ENCODE assay signal across 24 mouse cellular contexts in genomic region chr3:130488839-130489238, GRCm38 (mm10).
DNase-seq lines count a peak whose midpoint lies in the region; ATAC-seq and TF ChIP-seq lines count a peak whose summit lies in the region.
"Had no signal": no experiment of that assay in that cellular context is flagged by ENCODE, and none has a peak within 500 bp of the region (broad histone marks: within the 10 kb centered on the region; RNA-seq: fewer than 3 reads in every experiment).

No protein-coding gene starts in this region.

- no peaks in the 10 kb centered on the region for H3K36me3 ChIP-seq in CH12.LX (replicated peaks in 1 of 2; ENCODE audit: control insufficient read depth in 1 of 2, insufficient read depth in 1 of 2, low read length in 1 of 2)
- H3K36me3 ChIP-seq: embryonic facial prominence, embryonic 13.5 days; embryonic facial prominence, embryonic 15.5 days; forebrain, embryonic 10.5 days; forebrain, embryonic 12.5 days; G1E had no signal

- no peak for TF ChIP-seq EP300 in CH12.LX (IDR thresholded peaks at IDR 0.05; ENCODE audit: low read length)

- H3K27ac ChIP-seq in CH12.LX (ENCODE audit: insufficient read depth, low read depth), result no peak overlapping the region
- H3K27ac ChIP-seq: embryonic facial prominence, embryonic 13.5 days; embryonic facial prominence, embryonic 15.5 days; forebrain, embryonic 10.5 days; forebrain, embryonic 12.5 days had no signal

- in situ Hi-C loops in CH12.LX (cut with MboI; ENCODE audit: low pct_ligation_motif_present, low pct_unique_long_range_greater_than_20kb, low sequenced_read_pairs), result no loop called here

- TF ChIP-seq CTCF in CH12.LX (conservative IDR thresholded peaks at IDR 0.05 in 1 of 2, IDR thresholded peaks at IDR 0.05 in 1 of 2; ENCODE audit: low read depth in 2 of 2, low read length in 2 of 2), result no peak

- no peak overlapping the region for H3K9ac ChIP-seq in CH12.LX (ENCODE audit: insufficient read depth, low read depth)
- H3K9ac ChIP-seq: embryonic facial prominence, embryonic 13.5 days; embryonic facial prominence, embryonic 15.5 days; forebrain, embryonic 12.5 days had no signal

- H3K27me3 ChIP-seq in CH12.LX (replicated peaks), result no peaks in the 10 kb centered on the region
- H3K27me3 ChIP-seq: embryonic facial prominence, embryonic 13.5 days; embryonic facial prominence, embryonic 15.5 days; forebrain, embryonic 12.5 days had no signal

- TF ChIP-seq RAD21 in CH12.LX (IDR thresholded peaks at IDR 0.05; ENCODE audit: low read depth, low read length), result no peak

- DNase-seq in CH12.LX (ENCODE audit: extremely low read depth), result peak; percentile 43
- DNase-seq in adrenal gland, postnatal 36 days, result no peak
- no peak for DNase-seq in adrenal gland, postnatal 14 days
- DNase-seq: adrenal gland, adult 8-10 months; adrenal gland, postnatal 25 days; cerebellum, adult 11 months; cerebellum, adult 18-20 months; cerebellum, adult 8-10 months; cerebellum, adult 9-11 months; cerebellum, postnatal 14 days; cerebellum, postnatal 36 days; embryo, embryonic 11 days had no signal

- no peaks in the 10 kb centered on the region for H3K9me3 ChIP-seq in CH12.LX (replicated peaks; ENCODE audit: low read length)
- H3K9me3 ChIP-seq: embryonic facial prominence, embryonic 13.5 days; embryonic facial prominence, embryonic 15.5 days; forebrain, embryonic 10.5 days; forebrain, embryonic 12.5 days had no signal

- no peak for TF ChIP-seq POLR2A in CH12.LX (IDR thresholded peaks at IDR 0.05; ENCODE audit: low read depth, low read length)

- 0 out of 2 replicates have a peak, but pooled peaks have one; percentile 27 for ATAC-seq in granulocyte monocyte progenitor cell, adult 5-6 weeks (replicated peaks; ENCODE audit: poor library complexity, severe bottlenecking)
- peak; percentile 55 for ATAC-seq in megakaryocyte progenitor cell, adult 5-6 weeks (replicated peaks; ENCODE audit: poor library complexity)
- ATAC-seq: activated CD4-positive, CD25-positive, alpha-beta regulatory T cell, adult 4 months; forebrain, embryonic 14.5 days; forebrain, embryonic 16.5 days; Patski had no signal

- dilution Hi-C loops in CH12.LX (cut with MboI; ENCODE audit: extremely low pct_ligation_motif_present, extremely low pct_unique_long_range_greater_than_20kb, low sequenced_read_pairs), result no loop called here

- no peak overlapping the region for H3K4me3 ChIP-seq in CH12.LX (replicated peaks in 1 of 3; ENCODE audit: low read depth in 2 of 3, low read length in 2 of 3, poor library complexity in 1 of 3)
- H3K4me3 ChIP-seq: embryonic facial prominence, embryonic 13.5 days; embryonic facial prominence, embryonic 15.5 days; erythroblast, embryonic 14.5 days; forebrain, embryonic 10.5 days; forebrain, embryonic 12.5 days had no signal

- no peaks in the 10 kb centered on the region for H3K79me2 ChIP-seq in CH12.LX (replicated peaks; ENCODE audit: control insufficient read depth, extremely low read depth, insufficient read depth, poor library complexity, severe bottlenecking)

- H3K4me2 ChIP-seq in CH12.LX (ENCODE audit: insufficient read depth, low read depth, poor library complexity, severe bottlenecking), result no peak overlapping the region
- H3K4me2 ChIP-seq: embryonic facial prominence, embryonic 13.5 days; embryonic facial prominence, embryonic 15.5 days; forebrain, embryonic 12.5 days had no signal

- H3K4me1 ChIP-seq in CH12.LX (ENCODE audit: control insufficient read depth in 1 of 2, insufficient read depth in 2 of 2), result peaks cover 0 to 14% of the 10 kb centered on the region in 2 experiments; a peak in 2 of 4 replicates
- H3K4me1 ChIP-seq: embryonic facial prominence, embryonic 15.5 days had no signal

TF ChIP-seq in CH12.LX, 34 proteins besides CTCF, POLR2A, EP300 and RAD21:
- TF ChIP-seq CHD2 (IDR thresholded peaks at IDR 0.05; ENCODE audit: low read length) (no peak), TBP (conservative IDR thresholded peaks at IDR 0.05; ENCODE audit: low read depth, low read length) (no peak), ZNF384 (IDR thresholded peaks at IDR 0.05; ENCODE audit: low read depth, low read length) (no peak), BHLHE40 (IDR thresholded peaks at IDR 0.05; ENCODE audit: low read depth, low read length) (no peak), E2F4 (IDR thresholded peaks at IDR 0.05; ENCODE audit: insufficient replicate concordance, low read depth, low read length) (no peak), MEF2A (IDR thresholded peaks at IDR 0.05; ENCODE audit: borderline replicate concordance, low read depth, low read length) (no peak), PAX5 (IDR thresholded peaks at IDR 0.05; ENCODE audit: low read length) (no peak), SIN3A (IDR thresholded peaks at IDR 0.05; ENCODE audit: low read length) (no peak), RCOR1 (conservative IDR thresholded peaks at IDR 0.05; ENCODE audit: low read depth, low read length) (no peak), TCF12 (IDR thresholded peaks at IDR 0.05; ENCODE audit: low read depth, low read length) (no peak)
